Mouse (Mus musculus): Measurements from ENCODE around the gene Arhgef28.

- TF ChIP-seq POLR2A (IDR thresholded peaks at IDR 0.05; ENCODE audit: low read depth, low read length) (no peak), CTCF (IDR thresholded peaks at IDR 0.05; ENCODE audit: extremely low read depth, insufficient read length, insufficient replicate concordance, low read depth, low read length) (no peak)
Measured at GRCm38 (mm10) chr13:98011931-98012341, 194.3 kb downstream of the Arhgef28 start.
